Mouse (Mus musculus): Measurements from ENCODE around the gene Palm3.

The Palm3 gene

DNA sequence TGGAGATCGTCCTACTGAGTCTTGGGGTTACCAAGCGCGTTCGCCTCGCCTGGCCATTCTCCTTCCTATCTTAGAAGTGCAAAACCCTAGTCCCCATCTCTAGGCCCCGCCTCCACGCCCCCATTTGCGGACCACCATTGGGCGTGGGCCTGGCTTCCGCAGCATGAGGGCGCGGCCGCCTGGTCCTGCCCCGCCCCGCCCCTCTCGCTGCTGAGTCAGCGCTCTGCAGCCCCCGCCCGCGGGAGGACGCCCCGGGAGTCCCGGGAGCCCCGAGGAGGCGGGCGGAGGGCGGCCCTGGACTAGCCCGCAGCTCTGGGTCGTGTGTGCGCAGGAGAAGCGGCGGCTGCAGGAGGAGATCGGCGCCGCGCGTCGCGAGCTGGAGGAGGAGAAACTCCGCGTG, 4.6 kb downstream of the Palm3 start:
- DNase-seq, result peak; percentile 47

DNA sequence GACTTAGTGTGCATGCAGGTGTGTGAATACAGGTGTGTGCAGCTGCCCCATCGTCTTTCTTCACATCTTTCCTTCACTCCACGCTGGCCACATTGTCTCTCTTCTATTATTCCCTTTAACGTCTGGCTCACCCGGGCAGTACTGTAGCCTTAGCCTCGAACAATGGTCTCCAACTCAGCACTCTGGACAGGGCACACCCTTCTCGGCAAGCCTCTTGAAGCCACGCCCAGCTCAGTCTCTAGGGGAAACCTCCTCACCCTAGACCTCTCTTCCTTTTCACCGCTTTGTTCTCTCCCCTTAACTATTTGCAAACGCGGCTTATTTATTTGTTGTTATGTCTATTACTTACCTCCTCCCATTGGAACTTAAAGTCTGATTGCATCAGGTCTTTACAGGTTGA, 6.2 kb downstream of the Palm3 start:
- no peak for DNase-seq

DNA sequence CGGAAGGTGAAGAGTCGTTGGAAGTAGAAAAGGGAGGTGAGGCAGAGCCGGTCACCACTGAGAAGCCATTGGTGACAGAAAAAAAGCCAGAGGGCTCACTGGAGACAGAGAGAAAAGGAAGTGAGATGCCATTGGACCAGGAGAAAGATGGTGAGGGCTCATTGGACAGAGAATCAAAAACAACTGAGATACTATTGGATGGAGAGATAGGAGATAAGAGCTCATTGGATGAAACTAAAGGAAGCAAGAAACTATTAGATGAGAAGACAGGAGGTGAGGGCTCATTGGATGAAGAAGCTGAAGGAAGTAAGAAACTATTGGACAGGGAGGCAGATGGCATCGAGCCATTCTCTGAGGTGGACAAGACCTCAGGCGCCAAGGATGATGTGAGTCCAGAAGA, 8.0 kb downstream of the Palm3 start:
- no peak for DNase-seq

DNA sequence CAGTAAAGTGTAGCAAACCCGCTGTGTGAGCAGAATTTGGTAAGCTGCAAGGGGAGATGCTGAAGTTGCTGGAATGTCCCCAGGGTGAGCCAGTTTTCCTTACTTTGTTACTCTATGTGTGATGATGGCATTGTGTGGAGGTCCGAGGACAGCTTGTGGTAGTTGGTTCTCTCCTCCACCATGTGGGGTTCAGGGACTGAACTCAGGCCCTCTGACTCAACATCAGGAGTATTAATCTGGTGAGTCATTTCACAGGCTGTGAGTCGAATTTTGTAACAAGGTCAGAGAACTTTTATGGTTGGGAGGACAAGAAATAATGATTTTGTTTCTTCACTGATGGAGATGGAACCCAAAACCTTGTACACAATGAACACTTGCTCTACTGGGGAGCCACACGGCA, 11.5 kb downstream of the Palm3 start:
- no peak for DNase-seq

DNA sequence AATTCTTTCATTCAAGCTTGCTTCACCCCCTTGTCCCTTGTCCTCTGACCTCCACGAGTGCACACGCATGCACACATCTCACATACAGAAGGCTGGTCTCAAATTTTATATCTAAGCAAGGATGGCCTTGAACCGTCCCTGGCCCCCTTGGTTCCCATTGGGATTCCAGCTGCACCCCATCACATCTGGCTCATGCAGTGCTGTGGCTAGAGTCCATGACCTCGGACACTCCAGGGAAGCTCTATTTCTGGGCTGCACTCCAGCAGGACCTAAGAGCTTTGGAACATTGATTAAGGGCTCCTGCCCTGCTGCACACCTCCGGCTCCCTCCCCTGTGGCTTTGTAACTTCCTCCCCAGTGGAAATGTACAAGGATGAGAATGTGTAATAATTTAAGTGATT, 16.7 kb downstream of the Palm3 start:
- no peak for DNase-seq

DNA sequence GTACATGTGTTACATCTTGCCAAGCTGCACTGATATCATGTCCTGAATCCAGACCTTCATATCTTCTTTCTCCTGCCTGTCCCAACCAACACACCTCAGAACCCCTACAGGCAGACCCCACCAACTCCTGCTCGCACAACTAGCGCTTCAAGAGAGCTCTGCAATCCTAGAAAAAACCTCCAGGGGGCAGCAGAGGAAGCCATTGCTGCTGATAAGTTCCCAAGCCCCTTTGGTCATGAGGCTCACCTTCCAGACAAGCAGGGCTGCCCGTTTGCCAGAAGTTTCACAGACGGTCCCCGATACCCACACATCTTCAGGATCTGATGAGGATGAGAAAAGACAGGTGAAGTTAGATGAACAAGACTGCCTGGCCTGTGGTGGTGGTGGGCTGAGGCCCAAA, 17.8 kb downstream of the Palm3 start:
- DNase-seq, result peak; percentile 85

DNA sequence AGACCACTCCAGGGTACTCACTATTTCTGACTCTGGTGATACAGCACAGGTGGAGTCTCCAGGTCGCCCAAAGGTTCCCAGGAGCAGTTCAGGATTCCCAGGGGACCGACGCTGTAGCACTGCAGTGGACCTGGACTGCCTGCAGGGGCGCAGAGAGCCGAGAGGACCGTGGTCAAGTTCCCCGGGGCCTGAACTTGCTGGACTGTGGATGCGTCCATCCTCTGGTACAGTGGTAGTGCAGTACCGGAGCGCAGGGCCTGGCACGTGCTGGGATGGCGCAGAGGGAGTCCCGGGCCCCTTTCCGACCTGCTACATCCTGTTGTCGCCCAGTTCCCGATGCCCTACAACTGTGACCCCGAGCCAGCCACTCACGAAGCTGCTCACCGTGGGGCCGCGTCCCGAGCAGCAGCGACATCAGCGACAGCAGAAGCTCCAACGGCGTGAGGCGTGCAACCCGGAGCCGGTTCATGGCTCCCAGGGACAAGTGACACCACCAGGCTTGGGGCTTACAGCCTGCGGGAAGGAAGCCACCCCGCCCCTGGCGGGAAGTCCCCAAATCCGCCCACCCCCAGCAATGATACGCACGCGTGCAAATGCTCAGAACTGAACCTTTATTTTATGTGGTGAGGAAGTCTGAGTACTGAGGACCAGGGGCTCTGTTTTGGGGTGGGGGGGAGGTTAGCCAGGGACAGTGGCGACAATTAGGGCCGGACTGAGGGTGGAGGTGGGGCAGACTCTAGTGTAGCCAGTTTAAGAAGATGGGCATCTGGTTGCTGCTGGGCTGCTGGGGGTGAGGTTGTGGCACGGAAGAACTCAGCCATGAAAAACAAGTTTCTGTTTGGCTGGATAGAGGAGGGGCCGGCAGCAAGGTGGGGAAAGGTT, 21.0 kb downstream of the Palm3 start, which contains the start of gene Il27ra:
TSS of gene Il27ra (minus strand) at position 524 of the 882 bp plus-strand sequence.
- peak; percentile 77 for DNase-seq

DNA sequence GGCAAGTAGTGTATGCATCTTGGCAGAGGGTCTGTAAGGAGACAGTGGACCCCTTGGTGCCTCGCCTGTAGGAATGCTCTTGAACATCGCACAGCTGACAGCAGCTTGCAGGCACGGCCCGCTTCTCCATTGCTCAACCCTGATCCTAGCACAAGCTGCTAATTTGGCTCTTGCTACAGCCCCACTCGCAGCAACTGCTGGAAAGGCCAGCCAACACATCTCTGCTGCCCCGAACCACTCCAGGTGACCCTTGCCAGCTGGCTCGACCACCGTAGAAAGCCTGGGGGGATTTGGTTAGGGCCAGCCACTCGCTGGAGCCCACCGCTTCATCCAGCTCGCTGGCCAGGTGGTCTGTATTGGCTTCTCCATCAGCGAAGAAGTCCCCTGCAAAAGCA, 21.7 kb downstream of the Palm3 start:
- DNase-seq, result no peak

DNA sequence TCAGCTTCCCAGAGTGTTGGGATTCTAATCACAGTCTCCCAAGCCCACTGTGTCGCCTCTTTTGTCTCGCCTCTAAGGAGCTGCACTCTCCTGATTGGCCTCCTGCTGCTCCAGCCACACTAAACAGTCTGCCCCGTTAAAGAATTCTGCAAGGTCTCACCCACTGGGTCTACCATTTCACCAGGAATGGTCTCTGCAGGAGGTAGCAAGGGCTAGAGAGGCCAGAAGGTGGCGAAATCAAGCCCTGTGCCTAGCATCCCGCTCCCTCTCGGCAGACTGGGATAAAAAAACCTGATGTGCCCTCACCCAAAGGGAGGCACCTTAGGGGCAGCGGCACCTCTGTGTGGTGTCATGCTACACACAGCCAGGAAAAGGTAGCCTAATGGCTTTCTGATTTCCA, 22.8 kb downstream of the Palm3 start:
- DNase-seq, result no peak

DNA sequence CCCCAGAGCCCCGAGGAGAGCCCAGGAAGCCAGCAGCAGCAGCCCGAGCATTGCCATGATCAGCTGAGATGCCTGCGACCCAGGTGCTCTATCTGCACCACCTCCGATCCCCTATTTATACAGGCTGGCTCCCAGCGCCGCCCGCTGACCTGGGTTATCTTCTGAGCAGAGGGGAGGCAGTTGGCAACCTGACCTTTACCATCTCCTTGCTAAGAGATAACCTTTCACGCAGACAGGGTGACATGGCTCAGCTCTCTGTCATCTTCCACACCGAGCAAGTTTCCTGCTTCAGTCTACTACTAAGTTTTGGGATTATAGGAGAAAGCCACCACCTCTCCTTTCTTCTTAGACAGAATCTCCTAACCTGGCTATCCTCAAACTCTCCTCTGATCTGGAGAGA, 23.6 kb downstream of the Palm3 start, which contains the start of gene Rln3:
TSS of gene Rln3 (minus strand) at position 101 of the 400 bp plus-strand sequence.
- DNase-seq, result no peak

DNA sequence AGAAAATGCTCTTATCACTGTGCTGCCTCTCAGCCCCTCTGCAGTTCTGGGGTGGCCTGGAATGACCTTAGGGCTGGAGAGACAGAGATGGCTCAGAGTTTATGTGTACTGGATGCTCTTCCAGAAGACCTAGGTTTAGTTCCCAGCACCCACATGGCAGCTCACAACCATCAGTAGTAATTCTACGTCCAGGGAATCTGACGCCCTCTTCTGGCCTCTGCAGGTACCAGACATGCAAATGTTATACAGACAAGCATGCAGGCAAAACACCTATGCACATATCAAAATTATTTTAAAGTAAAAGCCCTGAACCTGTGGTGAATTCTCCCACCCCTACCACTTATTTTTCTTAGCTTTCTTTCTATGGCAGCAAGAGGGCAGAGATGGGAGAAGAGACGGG, 25.2 kb downstream of the Palm3 start:
- no peak for DNase-seq

DNA sequence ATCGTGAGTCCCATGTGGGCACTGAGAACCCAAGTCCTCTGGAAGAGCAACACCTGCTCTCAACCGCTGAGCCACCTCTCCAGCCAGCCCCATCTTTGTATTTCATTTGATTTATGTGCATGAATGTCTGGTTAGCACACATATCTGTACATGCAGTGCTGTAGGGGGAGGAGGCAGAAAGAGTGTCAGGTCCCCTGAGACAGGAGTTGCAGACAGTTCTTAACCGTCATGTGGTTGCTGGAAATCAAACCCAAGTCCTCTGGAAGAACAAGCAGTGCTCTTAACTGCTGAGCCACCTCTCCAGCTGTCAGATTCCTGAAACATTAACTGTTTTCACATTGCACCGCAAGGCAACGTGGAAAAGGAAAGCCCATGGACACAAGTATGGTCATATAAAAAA, 26.9 kb downstream of the Palm3 start:
- no peak for DNase-seq

DNA sequence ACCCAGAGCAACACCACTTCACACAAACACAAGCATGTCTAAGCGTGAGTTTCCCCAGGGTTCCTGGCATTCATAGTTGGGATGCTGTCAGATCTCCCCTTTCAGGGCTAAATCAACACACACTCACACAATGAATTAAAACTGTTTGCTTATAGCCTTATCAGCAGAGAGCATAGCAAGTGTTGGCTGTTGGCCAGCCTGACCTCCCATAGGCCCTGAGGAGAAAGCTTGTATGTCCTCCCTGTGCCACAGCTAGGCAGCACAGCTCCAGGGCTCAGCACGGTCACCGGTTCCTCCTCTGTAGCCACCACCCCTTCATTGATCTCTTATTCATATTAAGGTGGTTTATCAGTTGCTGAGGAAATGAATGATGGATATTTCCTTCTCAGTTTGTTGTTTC, 31.5 kb downstream of the Palm3 start:
- DNase-seq, result no peak

DNA sequence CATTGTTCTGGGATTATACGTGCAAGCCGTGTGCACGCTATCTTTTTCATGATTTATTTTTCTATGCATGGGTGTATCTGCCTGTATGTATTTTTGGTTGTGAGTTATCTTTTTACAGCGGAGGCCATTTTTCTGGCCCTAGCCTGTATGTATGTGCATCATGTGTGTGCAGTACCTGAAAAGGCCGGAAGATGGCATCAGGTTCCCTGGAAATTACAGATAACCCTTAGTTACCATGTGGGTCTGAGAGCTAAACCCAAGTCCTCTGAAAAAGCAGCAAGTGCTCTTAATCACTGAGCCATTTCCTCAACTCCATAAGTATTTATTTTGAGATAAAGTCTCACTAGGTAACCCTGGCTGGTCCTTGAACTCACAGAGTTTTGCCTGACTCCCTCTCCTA, 32.0 kb downstream of the Palm3 start:
- DNase-seq, result no peak

DNA sequence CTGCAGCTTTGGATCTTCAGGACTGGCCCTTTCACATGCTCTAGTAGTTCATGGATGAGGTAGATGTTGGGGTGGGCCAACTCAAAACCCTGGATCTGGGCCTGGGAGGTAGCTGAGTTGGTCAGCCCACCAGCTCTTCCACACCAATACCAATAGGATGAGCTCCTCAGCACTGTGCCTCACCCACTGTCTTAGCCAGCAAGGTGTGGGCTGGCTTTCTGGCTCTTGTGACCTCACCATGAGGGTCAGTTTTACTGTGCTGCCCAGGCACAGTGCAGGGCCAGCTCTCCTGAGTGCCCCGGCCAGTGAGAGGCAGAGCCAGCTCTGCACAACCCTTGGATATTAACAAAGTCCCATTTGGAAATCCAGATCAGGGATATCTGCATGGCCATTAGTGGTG, 36.6 kb downstream of the Palm3 start:
- no peak for DNase-seq

DNA sequence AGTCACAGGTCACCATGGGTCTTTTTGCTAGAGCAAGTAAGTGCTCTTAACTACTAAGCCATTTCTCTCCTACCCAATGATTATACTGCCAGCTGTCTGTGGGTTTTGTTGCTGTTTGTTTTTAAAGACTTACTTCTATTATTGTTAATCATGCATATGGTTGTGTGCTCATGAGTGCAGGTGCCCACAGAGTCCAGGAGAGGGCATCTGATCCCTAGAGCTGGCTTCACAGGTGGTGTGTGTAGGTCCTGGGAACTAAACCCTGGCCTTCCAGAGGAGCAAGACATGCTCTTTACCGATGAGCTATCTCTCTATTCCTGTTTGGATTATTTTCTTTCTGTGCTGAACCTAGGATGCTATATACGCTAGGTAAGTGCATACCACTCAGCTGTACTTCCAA, 38.0 kb downstream of the Palm3 start:
- no peak for DNase-seq

DNA sequence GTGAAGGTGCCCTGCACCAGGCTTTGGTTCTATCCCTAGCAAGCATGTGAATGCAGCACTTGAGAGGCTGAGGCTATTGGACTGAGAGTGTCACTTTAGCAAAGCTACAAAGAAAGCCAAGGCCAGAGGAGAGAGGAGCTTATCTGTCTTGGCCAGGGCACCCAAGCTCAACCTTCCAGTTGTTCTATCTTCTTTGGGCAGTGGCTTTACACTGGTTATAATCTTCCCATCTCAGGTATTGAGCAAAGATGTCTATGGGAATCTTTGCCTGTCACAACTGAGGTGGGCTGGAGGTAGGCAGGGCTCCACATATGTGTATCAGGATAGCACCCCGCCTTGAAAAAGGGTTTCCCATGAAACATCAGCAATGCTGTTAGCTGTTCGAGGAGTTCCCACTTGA, 39.0 kb downstream of the Palm3 start:
- no peak for DNase-seq

DNA sequence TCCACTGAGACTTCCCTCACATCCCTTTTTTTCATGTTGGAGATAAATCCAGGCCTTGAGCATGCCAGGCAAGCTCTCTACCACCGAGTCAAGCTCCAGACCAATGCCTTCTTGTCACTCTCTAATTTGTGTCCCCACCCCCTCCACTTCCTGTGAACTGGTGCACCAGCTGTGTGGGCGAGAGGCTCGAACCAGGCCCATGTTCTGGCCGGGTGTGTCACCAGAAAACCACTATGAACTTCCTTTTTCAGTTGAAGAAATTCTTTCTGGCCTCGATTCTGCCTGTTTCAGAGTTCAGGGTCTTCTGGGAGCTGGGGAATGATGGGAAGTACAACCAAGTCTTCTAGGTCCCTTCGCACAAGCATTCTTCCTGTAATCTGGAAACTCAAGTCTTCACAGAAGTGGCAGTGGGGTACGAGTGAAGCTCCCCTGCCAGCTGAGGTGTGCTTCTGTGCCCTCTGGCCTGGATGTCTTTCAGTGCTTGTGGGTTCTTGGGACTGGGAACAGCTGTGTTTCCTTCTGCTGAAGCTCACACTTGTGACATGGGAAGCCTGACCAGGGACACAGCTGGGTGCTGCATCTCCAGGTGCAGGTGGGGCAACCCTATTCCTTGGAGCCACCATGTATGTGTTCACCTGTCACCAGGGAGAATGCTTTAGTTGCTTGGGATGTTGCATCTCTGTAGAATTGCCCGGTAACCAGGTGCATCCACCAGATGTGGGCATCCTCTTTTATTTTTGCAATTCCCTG, 42.8 kb downstream of the Palm3 start:
- DNase-seq, result peak; percentile 48

DNA sequence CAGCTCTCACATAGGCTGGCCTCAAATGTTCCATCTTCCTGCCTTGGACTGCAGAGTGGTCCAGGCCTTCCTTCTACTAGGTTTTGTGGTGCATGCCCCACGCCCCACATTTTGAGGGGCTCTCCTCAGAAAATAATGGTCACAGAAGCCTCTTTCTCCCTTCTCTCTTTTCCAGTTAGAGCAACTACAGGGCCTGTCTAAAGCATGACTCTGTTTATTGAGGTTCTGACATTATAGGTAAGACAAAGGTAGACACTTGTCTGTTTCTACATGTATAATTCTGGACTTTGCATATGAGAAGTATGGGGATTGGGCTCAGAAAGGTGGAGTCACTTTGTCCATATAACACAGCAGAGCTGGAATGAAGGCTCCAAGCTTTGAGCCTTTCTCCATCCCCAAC, 43.8 kb downstream of the Palm3 start, which contains the start of gene Gm10643:
TSS of gene Gm10643 (minus strand) at position 101 of the 400 bp plus-strand sequence.
- no peak for DNase-seq

DNA sequence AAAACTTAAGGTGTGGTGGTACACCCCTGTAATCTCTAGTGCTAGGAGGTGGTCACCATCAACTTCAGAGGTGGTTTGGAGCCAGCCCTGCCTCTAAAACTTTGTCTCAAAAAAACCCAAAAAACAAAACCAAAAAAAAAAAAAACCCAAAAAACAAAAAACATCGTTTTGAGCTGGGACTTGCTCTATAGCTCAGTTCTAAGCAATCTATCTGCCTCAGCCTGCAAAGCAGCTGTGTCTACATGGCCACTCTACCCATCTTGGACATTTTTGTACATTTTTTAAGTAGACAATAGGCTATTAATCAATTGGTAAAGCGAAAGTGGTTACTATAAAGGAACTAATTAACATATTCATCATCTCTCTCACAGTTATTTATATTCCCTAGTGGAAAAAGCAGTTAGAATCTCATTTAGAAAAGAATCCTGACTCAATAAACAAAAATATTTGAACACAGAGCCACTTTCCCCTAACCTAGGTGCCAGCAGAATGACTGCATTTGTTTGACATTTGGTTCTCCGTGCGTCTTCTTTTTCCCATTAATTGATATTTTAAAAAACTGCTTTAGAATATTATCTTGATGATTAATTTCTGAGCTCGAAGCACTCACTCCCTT, 44.3 kb downstream of the Palm3 start:
- DNase-seq, result no peak

DNA sequence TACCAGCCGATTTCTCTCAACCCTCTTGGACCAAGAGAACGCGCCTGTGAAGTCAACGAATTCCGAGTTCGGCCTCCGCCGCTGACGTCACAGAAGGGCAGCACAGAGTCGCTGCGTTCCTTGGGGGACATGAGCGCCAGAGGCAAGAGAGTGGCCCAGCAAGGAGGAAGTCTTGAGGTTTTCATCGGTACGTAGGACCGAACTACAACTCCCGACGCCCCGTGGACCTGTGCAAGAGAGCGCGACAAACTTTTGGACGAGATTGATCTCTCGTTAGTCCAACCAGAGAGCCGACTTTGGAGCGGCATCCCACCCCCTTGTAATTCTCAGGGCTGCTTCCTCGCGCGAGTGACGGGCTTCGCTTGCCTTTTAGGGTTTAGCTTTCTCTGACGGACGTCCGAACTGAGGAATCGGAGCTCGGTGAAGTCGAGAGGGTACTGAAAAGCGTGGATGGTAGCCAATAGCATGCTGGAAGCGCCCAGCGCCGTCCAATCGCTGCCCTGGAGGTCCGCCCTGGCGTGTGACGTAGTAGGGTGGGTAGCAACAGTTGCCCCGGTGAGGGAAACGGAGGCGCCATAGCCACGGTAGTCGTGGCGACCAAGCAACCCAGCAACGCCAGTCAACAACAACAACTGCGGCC, 45.1 kb downstream of the Palm3 start, which contains the start of gene Rfx1:
TSS of gene Rfx1 (plus strand) at position 544 of the 640 bp plus-strand sequence.
- DNase-seq, result peak; percentile 99

DNA sequence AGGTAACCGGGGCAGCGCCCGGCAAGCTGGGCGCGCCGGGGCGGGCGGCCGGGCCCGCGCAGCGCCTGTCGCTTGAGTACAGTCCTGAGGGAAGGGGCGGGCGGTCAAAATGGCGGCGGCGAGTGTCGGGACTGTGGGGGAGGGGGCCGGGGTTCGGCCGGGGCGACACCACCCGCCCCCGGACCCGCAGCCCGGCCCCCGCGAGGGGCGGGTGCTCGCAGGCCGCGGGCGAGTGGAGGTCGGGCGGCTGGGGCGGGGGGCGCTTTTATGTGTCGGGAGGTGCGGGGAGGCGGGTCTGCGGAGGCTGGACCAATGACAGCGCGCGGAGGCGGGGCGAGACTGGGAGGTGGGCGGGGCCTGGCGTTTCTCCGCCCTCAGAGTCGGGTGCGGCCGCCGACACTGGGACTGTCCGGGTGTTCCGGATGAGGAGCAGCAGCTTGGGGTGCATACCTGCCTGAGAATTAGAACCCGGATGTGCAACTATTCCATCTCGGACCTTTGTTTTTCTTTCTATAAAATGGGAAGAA, 45.8 kb downstream of the Palm3 start:
- peak; percentile 99 for DNase-seq

DNA sequence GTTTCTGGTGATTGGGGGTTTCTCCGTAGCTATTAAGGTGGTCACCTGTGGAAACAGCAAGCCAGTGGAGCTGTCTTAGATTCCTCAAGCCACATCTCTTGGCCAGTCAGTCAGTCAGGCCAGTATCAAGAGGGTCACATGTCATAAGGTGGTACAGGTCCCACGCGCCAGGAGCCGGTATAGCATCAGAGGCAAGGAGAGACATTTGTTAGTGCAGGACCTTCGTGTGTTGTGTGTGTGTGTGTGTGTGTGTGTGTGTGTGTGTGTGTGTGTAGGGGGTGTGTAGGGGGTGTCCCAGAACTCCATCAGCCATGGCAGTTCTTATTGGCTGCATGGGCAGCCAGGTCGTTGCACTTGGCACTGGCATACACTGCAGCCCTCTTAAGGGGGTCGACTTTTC, 46.6 kb downstream of the Palm3 start:
- no peak for DNase-seq

Data from lung, postnatal 14 days (tissue).